Mouse (Mus musculus) right cerebral cortex, postnatal 36 days (tissue): ENCODE measurements at regions not wholly inside any gene's neighbourhood (a gene's known extent, or its start where the extent isn't known, plus 50 kb on each side); places are given as distances from the start of the nearest gene placed in this dataset.

Source experiments
- DNase-seq, 2 experiments: peaks; one replicate each; pipeline ENCODE4 v3.0.0; 2022; ENCODE audit warnings: low spot score in 2 of 2, mixed read lengths in 1 of 2

DNA sequence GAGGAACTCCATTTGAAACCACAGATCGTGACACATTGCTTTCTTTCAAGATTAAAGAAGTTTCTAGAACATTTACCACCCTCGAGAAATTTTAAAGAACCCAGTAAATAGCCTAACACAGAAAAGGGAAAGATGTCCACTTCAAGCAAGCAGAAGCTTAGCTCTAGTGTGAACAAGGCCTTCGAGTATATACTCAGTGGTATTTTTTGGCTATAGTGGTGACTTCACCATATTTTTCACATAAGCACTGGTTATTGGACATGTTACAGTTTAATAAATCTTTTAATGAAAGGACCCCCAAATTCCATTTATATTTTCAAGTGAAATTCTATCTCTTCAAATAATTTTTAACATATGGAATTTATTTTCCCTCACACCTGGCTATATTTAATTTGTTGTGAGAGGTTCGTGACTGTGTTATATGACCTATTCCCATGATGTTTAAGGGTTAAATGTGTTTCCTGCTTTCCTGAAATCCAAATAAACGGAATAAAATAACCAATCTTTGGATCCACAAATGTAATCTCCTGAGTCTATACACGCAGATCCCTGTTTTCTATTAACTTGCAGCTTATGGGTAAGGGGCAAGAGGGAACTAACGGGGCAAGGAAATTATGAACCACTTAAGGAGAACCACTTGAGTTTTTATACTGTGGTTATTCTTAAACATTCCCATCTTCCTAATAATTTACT lies 60.6 kb upstream of the Tas2r134 start:
- no peak for DNase-seq

DNA sequence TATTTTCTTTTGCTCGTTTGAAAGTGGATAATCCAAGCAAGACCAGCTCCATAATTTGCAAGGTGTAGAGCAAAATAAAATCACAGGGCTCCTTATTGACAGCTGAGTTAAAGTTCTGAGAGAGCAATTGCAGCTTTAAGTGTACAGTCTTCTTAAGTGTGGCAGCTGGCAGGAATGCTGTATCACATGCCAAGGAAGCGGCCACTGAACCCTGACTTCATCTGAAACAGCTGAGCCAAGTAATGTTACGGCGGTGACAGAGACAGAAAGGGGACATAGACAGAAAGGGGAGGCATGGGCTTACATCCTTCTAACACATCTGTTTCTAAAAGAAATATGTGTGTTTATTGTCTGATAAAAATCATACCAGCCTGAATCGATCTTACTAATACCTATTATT lies 63.4 kb upstream of the Tas2r134 start:
- no peak for DNase-seq

DNA sequence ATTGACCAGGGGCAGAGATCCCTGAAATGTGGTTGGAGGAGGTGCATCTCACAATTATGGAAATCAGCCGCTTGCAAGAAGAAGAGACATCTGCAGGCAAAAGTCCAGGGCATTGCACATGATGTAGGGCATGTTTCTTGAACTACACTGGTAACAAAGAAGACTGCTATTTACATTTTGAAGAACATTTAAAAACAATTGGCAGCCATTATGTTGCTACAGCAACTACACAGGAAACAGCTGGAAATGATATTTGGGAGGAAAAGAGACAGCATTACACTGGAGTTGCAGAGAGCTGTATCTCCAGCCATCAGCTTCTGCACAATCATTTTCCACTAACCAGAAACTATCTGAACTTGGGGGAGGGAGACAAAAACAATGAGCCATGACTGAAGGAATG lies 64.1 kb upstream of the Tas2r134 start:
- DNase-seq, result no peak

DNA sequence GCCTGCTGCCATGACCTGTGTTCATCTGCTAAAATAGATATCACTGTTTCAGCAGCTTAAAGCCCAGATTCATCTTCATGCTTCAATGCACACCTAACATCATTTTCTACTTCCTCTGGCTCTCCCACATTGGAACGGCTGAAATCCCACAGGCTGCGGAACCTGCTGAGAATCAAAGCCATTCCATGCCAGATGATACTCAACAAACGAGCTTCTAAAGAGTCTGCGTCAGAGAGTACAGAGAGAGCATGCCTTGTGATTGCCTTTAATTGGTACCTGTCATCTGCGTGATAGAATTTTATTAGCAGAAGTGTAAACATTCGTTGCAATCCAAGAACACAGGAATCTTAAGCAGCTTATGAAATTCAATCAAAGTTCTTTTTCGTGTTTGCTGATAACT lies 76.4 kb upstream of the Tas2r134 start:
- DNase-seq, result no peak

DNA sequence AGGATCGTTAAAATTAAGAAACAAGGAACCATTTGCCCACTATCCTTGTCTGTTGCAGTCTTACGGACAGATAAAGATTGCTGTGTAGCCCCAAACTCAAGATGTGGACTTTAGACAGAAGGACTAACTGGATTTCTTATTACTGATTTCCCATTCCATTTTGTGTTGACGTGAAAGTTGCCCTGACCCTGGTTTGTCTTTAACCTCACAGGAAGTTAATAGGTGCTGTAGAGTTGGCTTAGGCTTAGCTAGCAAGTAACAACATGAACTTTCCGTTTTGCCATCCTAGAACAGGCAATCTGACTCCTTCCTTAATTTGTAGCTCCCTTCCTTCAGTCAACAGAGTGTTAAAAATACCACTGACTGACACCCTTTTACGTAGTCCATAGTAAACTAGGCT lies 78.2 kb upstream of the Tas2r134 start:
- no peak for DNase-seq

DNA sequence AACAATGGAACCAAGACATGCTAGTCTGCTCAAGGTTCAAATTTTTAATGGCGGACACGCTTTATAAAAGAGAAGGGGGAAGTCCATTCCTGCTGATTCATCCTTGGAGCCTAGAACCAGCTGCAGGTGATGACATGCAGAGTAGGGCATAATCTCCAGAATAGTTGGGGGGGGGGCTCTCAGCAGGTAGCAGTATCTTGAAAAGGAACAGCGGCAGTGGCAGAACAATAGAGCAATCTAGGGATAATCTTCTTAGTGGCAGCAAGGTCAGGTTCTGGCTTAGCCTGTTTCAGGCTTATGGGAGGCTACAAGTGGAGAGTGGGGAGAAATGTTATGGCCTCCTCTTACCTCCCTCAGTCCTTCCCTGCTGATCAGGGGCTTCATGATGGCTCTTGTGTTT lies 81.1 kb upstream of the Tas2r134 start:
- DNase-seq, result no peak

DNA sequence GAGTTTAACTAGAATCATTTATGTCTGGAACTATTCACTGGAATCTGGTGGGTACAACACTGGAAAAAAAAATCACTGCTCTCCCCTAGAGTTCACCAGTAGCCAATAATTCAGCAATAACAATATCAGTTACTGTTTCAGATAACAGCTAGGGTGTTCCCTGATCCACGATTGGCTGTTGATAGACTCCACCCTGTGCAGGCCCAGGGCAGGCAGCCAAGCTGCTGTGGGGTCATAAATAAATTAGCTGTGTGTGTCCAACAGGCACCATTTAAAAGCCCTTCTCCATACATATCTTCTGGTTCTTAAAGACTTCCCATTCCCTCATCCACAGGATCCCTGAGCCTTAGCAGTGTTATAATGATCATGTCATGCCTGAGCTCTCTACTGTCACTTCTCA lies 83.4 kb upstream of the Tas2r134 start:
- DNase-seq, result no peak

DNA sequence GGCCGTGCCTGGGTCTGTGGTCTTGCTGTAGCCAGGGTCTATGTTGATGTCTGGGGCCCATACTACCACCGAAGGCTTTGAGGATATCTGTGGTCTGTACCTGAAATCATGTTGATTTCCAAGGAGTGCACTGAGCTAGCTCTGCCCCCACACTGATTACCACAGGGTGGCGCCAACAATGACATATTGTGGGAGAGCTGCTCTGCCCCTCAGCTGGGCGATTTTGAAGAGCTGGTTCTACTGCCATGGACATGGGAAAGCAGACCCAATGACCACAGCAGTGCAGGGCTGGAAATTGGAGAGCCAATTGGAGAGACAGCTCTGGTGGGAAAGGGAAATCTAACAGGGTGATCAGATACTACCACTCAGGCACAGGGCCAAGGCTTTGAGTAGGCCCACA lies 85.0 kb upstream of the Tas2r134 start:
- no peak for DNase-seq

DNA sequence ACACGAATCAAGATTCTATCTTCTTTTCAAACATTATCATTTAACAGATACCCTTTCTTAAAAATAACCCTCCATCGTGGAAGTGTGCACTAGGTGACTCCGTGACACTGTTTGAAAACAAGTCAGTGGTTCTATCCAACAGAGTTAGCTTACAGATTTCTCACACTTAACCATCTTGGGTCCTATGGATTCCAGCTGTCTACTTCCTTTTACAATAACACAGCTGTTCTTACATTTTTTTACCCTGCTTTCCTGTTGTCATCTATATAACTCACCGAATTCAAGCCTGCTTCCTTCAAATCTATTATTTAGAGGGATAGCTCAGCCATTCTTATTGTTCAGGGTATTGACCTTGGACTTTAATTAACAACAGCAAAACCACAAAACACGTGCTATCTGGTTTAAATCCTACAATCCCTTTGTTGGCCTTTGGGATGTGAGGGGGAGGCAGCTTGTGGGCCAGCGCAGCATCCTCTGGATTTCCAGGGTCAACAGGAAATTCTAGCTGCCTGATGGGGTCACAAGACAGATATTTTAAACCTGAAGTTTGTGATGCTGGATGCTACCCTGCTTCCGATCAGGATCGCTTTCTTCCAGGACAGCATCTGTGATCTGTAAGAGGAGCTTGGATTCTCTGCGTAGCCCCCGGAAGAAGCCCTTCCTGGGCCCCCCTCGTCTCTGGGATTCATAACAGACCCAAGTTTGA lies 94.4 kb upstream of the Tas2r134 start:
- no peak for DNase-seq

DNA sequence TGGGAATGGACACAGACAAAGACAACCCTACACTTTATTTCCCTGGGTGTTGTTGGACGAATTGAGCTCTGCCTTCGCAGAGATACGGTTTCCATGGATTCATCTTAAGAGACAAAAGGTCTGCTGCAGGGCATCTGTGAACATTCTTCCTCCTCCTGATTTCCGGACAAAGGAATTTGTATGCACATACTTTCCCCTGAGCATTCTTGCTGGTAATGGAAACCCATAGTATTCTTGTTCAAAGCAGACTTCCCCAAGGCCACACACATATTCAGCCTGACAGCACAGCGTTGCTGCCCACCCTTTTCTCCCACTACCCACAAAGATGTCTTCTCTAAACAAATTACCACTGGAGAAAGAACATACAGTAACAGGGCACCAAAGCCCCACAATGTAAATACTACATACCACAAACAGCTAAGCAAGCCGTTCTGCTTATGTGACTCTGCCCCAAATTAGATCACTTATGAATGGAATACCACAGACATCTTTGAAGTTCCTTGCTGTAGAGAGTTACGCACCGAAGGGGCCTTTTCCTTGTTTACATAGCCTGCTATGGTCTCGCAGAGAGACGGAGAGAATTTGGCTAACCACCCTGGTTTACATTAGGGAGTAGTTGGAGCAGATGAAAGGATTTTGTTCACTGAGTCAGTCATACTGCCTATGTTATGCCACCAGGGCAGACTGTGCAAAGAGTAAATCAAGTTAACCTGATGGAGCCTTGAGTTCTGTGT lies 96.0 kb upstream of the Tas2r134 start:
- DNase-seq, result no peak

DNA sequence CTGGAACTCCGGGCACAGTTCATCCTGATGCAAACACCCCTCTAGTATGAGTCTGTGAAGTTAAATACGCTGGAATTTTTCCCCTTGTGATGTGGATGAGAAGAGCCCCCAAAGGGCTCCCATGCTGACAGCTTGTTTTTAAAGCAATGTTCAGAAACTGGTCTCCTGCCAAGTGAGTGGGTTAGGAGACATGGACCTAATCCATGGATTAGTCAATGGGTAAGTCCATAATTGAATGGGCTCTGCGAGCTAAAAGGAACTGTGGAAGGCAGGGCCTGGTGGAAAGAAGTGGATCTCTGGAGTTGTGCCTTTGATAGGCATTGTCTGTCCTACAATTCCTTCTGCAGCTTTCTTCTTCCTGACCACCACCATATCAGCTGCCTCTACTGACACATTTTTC lies 104.5 kb upstream of the Tas2r134 start:
- DNase-seq, result no peak

DNA sequence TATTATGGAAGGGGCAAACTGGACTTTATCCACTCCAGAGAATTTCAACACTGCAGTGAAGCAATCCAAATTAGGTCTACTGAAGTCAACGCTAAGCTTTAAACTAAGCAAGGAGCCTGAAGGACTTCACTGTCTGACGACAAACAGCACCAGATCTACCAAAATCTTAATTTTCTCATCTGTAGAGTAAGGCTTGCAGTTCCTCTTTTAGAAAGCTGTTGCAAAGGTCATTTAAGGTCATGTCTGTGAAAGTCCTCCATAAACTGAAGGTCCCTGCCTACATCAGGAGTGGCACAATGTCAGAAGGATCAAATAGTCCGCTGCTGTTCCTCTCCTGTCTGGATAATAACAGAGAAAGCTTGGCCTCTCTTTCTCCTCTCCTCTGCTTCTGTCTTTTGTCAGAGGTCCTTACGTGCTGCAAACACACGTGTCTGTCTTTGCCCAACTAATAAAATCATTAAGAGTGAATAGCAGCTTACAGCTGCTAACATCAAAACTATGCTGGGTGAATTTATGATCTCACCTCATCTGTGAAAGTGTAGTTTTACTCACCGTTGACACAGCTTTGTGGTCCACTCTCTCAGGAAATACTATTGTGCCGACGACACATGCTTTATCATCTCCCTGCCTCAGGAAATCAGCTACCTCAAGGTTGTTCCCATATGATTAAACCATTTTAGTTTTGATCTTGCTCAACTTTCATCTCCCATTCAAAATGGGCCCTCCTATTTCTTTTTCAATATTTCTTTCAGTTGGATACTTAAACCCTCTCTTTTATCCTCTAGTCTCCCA lies 117.9 kb upstream of the Tas2r134 start:
- no peak for DNase-seq

DNA sequence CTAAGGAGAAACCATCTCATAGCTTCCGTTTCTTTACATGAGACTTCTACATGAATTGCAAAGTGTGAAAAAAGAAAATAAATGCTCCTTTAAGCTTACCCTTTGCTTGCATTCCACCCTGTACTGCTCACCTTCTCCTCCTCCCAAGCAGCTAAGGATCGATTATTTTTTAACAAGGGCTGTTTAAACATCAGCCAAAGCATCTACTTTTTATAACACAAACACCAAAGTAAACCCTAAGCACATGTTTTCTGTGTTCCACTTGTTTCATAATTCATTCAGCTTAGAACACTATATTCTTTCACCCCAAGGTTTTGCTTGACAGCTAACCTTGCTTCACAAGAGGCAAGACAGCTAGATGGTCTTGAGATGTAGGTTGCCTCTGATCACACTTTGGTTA lies 129.4 kb upstream of the Tas2r134 start:
- no peak for DNase-seq

DNA sequence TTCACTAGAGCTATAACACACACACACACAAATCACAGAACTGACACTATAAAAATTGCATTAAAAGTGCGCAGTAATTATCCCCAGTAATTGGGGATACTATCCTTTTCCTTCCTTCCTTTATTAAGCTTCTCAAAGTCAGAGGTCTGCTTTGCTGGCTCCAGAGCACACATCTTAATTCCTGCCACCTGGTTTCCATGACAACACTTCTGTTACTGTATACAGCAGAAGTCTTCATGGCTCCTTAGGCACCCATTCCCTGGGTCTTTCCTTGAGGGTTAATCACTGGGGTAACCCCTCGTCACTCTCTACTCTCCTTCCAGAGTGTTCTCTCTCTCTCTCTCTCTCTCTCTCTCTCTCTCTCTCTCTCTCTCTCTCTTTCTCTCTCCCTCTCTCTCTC lies 153.6 kb upstream of the Tas2r134 start:
- no peak for DNase-seq

DNA sequence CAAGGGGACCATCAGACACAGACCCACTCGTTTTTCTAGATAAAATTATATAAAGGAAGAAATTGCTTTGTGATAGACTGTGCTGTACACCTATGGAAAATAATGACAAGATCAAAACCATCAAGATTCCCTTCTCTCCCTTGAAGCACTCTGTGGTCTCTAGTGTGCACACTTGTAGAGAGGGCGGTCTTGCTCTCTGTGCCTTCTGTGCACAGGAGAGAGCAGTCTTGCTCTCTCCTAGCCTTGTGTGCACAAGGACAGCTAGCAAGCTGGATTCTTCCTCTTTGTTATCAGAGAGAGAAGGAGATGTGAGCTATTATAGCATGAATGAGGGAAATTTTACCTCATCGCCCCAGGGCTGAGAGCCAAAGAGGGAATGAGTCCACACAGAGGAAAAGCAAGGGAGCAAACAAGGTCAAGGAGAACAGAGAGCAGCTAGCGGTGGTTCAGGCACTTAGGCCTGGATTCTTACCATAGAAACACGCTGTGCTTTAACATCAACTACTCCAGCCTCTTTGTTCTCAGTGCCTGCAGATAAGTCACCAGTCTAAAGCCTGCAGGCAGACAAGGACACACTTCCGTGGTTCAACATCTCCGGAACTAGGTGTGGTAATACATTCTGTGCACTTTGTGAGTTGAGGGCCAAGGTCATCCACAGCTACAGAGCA lies 160.2 kb upstream of the Tas2r134 start:
- no peak for DNase-seq

DNA sequence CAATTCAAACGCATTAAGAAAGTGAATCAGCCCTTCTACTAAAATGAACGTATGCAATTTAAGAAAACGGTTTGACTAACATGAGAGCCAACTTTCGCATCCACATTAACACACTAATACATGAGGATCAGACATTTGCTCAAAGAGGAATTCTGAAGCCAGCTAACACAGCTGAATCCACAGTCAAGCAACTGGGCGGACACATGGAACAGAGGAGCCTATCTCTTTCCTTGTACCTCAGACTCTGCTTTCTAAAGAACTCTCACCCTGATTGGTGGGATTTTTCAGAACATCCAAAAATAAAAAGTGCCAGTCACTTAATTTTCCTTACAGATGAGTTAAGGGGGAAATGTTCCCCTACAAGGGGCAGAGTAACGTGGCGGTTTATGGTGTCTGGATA lies 161.3 kb upstream of the Tas2r134 start:
- DNase-seq, result no peak

DNA sequence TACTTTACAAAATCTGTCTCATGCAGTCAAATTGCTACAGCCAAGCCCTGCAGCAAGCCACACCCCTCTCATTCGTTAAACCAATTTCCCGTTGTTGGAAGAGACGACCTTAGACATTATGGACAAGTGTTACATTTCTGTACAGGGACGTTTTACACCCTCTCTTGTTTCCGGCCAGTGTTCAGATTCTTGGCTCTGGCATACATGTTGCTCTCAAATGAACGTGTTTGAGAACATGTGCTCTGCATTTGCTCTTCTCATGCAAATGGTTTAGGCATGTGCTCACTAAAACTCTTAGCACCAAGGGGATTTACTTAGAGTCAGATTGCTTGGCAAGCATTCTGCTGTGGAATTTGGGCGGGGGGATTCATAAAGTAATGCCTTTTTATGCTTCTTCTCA lies 161.7 kb upstream of the Tas2r134 start:
- no peak for DNase-seq

DNA sequence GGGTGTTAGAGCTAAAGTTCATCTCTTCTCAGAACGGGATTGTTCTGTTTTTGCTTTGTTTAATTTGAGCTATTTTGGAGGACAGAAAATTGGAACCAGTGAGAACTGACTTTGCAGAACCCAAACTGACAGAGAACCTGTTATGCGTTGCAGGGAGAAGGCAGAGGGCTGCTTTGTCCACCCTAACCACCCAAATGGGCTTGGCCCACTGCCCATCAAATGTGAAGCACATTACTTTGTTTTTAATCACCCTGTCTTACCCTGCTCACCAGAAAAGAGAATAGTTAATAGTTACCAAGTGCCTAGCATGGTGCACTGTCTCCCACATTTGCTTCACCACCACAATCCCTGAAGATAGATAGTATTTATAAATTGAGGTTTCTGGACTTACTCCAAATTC lies 163.0 kb upstream of the Tas2r134 start:
- DNase-seq, result no peak

DNA sequence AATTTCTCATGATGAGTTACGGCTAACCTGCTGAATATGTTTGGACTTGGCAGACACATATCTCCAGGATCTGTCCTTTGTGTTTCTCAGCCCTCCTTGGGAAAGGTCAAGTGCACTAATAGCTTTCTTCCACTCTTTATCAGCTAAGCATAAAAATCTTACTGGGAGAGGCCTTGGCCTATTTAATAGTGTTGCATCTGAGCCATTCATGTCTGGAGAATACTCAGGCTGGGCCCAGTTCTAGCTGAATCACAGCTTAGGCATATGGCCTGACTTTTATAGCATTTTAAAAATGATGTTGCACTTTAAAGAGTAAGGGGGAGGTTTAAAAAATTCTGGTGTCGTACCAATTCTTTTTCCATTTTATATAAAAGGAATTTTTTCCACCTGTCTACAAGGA lies 166.4 kb upstream of the Tas2r134 start:
- DNase-seq, result no peak

DNA sequence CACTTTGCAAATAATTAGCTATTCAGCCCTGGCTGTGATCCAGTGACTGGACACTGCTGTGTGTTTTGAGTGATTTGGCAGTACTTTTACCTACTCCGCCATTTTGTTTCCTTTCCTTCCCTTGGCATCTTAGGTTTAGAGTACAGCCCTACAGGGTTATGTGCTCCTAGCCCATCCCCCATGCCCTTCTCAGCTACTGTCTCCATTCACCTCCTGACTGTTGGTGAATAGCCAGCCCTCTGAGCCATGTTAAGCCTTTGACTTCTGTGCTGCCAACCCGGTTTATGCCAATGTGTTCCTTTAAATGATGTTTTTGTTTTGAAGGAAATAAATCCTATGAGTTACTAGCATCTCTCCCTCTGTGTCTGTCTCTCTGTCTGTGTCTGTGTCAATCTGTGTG lies 167.8 kb upstream of the Tas2r134 start:
- no peak for DNase-seq

DNA sequence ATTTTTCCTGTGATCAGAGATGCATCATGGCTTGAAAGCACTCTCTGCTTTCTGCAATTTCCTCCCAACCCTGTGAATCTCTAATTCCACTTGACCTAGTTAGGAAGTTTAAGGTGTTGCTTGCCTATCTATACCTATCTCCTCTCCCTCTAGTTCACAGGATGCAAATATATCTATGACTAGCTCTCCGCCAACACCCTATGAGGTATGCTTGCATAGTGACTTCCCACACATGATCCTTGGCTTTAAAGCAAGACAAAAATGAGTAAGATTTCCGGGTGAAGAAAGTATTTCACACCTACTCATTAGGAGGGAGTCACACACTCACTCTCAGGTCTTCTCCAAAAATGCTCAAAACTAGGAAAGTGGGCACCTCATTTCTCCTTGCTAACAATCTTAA lies 169.6 kb upstream of the Tas2r134 start:
- DNase-seq, result no peak

DNA sequence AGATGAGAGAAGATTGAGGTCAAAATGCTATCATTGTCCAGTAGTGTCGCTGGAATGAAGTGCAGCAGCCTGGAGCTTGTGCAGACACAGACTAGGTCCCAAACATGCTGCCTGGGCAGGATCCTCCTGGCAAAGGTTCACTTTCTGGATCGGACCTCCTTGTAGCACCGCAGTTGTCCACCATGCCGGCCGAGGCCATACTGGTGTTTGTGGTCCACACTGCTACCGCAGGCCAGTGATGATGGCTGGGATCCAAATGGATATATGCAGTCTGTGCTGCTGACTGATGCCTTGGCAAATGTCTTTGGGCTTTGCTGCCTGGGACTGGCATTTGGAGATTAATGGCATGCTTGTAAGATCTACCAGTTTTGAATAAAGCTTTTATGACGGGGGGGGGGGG lies 174.5 kb upstream of the Tas2r134 start:
- DNase-seq, result no peak
